Mouse (Mus musculus) large intestine, adult 2 months (tissue): ENCODE data around the gene Gm20425. TPM values are rescaled to one million over a fixed set of nuclear protein-coding genes. Genes with fewer than 3 reads are reported as not detected.

Experiments
- DNase-seq: peaks from one replicate; pipeline ENCODE4 v3.0.0-alpha.2; 2012; ENCODE audit warnings: low read depth, low spot score
- WGBS: fragments of 180-500 bp; shearing (Covaris S2); methylation state at CpG from one replicate; pipeline ENCODE4 v1.1.7; 2018; 5-methylcytosine and 5-hydroxymethylcytosine counted together
- polyA plus RNA-seq: library from polyadenylated mRNA; depleted of rRNA; stranded (reverse); fragments of >200 nt; gene quantifications from 2 replicates; pipeline ENCODE4 v1.2.3, GENCODE M21; 2012; rRNA removed

The Gm20425 gene
- 0.16 TPM in 1 of 2 replicates, not detected in the other for polyA plus RNA-seq

DNA sequence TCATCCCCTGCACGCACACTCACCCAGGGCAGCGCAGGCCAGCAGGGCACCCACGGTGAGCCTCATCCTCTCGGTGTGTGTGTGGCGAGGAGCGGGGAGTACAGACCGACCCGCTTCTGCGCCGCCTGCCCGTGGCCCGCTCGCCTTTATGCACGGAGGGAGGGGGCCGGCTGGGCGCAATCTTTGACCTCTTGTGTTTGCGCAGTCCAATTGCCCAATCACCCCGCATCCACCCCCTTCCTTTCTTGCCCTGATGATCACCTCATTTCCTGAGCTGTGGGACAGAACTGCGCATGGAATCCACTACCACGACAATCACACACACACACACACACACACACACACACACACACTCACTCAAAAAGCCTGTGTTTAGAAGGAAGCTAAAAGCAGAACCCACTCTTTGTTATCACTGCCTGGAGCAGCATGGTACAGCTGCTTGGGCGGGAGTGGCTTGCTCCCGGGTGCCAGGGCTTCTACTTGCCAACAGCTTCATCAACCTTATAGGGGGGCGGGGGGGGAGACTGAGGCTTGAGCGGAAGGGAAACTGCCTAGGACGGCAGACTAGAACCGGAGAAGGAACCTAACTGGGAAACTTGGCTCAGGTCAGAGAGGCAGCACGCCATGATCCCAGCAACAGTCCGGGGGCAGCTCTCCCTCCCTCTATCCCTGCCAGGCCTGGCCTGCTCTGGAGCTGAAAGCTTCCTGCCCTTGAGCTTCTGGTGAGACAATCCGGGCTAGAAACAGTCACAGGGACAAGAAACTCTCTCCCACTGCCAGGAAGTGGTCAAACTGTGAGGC is at the start of gene Gm20425, which contains the start of gene Trf:
Gene Gm20425, minus strand, starts transcription at position 157 of the 801 bp plus-strand sequence.
Gene Trf, minus strand, starts transcription at position 294 of the 801 bp plus-strand sequence.
- DNase-seq, result no peak
- WGBS, result 15% methylated on average over 29 of the region's 29 CpGs

DNA sequence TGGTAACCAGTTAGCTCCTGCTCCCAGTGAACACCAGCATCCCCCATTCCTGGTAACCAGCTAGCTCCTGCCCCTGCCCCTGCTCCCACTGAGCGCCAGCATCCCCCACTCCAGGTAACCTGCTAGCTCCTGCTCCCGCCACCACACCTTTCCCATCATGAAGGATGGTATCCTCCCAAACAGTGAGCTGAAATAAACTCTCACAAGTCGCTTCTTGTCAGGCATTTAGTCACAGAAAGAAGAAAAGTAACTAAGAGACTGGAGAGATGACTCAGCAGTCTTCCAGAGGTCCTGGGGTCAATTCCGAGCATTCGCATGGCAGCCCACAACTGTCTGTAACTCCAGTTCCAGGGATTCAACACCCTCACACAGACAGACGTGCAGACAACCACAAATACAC is 46.8 kb upstream of the Gm20425 start:
- no peak for DNase-seq
- 87% methylated on average over 6 of the region's 6 CpGs for WGBS

DNA sequence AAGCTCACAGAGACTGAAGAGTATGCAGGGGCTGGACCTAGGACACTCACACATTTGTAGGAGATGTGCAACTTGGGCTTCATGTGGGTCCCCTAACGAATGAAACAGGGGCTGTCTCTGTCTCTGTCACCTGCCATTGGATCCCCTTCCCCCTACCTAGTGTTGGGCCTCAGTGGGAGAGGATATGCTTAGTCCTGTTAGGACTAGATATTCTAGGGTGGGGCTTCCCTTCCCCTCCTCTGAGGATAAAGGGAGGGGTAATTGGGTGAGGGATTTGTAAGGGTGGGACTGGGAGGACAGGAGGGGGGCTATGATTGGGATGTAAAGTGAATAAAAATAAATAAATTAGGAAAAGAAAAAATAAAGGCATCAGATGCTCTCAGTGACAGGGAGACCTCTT is 45.6 kb upstream of the Gm20425 start:
- WGBS, result 75% methylated on average over 1 of the region's 1 CpGs

DNA sequence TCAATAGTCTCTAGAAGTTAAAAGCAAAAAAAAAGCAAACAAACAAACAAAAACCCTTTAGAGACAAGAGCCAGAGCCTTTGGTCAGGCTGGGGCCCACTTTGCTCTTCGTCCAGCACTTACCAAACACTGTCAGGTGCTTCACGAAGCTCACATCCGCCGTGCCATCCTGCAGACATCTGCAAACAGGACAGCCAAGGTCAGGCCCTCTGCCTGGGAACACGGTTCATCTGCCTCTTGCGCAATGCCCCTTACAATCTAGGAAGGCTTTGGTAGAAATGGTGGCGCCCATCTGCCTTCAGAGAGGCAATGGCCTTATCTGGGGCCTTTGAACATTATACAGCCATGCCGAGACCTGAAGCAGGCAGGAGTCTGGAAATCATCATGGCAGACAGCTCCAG is 44.7 kb upstream of the Gm20425 start:
- no peak for DNase-seq
- WGBS, result 61% methylated on average over 8 of the region's 8 CpGs

More for the DNA sequence above, 45.6 kb upstream of the Gm20425 start:
- no peak for DNase-seq

DNA sequence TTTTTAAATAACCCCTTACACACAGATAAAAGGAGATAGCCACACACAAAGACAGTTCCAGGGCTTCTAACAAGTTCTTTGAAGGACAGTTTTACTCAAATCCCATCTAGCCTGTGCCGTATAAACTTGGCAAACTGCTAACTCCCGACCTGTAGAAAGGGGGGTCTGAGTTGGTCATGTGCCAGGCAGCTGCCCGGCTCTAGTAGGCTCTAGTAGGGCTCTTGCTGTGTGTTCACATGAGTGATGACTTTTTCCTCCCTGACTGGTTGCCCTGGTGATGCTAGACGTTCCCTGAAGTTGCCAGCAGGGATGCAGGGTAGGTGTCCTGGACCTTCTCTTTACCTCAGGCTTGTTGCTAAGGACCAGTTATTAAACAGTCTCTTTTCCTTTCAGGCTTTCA is 41.0 kb upstream of the Gm20425 start:
- WGBS, result 3% methylated on average over 4 of the region's 4 CpGs

DNA sequence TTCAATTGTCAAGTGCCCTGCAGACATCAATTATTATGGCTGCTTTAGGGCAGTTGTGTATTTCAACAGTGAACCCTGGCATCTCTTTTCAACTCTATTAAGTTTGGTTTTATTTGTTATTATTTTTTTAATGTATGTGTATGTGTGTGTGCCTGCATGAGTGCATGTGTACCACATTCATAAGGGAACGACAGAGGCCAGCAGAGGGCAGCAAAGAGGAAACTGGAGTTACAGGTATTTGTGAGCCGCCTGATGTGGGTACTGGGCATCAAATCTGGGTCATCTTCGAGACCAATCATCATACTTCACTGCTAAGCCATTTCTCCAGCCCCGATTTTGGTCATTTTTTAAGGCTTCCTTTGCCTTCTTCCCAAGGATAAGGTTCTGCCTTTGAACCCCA is 35.7 kb upstream of the Gm20425 start:
- no peak for DNase-seq
- WGBS, result 91% methylated on average over 4 of the region's 4 CpGs

More for the DNA sequence above, 41.0 kb upstream of the Gm20425 start:
- DNase-seq, result no peak

DNA sequence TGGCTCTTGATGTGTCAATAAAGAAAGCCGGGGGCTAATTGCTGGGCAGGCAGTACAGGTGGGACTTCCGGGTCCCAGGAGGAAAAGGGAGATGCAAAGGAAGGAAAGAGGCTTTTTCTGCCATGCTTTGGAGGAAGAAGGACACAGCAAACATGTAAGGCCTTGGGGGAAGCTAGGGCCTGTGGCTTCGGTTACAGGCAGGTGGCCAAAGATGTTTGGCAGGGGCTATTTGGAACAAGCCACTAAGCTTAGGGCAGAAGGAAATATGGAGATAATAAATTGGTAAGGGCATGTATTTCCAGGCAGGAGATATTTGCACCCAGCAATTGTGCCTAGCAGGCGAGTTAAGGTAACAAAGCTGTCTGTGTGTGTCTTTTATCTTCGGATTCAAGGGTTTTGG is 22.8 kb upstream of the Gm20425 start:
- 52% methylated on average over 5 of the region's 5 CpGs for WGBS
- no peak for DNase-seq

DNA sequence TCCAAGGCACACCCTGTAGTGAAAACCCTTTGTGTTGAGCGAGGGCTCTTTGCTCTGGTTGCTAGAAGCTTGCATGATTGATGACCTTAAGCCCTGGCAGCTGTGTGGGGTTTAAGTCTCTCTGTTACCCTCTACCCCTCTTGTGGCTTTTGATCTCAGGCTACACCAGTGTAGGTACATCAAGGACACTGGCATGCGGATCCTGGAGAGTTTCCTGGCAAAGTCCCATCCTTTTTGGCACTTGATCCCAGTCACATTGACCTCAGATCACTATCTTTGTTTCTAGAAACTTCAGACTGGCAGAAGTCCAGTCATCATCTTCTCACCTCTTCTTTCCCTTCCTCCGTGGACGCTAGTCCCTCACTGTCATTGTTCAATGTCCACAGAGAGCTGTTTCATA is 18.5 kb upstream of the Gm20425 start:
- no peak for DNase-seq
- 49% methylated on average over 4 of the region's 4 CpGs for whole genome bisulfite sequencing

DNA sequence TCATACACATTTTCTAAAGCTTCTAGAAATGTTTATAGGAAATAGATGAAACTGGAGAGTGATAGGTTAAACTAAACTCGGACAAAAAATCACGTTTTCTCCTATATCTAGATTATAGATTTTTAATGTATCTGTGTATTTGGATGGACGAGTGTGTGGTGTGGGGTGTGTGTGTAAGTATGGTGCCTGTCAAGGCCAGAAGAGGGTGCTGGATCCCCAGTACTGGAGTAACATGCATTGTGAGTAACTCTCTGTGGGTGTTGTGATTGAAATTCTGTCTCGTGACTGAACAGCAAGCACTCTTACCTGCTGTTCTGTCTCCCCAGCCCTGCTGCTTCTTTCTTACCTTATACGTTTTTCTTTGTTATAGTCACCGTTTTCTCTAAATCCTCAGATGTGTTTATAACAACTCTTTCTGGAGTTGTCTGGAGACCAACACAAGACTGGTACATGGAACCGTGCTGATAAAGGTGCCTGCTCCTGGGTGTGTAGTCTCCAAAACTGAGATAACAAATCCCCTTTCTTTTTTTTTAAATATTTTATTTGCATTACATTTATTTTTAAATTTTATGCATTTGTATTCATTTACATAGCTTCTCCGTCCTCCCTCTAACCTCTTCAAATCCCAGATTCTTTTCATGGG is 16.5 kb upstream of the Gm20425 start:
- DNase-seq, result no peak
- 80% methylated on average over 8 of the region's 8 CpGs for WGBS

DNA sequence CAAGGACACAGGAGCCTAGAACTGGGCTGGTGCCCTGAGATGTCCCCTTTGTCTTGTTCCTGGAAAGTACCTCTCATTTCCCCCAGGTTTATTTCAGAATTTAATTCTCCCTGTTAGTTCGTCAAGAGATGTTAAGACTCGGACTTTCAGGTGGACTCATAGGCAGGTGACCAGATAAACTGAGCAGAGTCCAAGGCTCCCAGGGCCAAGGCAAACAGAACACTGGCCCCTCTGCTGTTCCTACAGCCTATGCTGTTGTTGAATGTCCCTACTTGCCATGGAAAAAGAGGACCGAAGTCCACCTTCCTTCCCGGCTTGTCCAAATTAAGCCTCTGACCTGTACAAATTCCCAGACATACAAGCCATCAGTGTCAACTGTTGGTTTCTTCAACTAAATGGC is 13.5 kb upstream of the Gm20425 start:
- WGBS, result 56% methylated on average over 4 of the region's 4 CpGs
- DNase-seq, result no peak

DNA sequence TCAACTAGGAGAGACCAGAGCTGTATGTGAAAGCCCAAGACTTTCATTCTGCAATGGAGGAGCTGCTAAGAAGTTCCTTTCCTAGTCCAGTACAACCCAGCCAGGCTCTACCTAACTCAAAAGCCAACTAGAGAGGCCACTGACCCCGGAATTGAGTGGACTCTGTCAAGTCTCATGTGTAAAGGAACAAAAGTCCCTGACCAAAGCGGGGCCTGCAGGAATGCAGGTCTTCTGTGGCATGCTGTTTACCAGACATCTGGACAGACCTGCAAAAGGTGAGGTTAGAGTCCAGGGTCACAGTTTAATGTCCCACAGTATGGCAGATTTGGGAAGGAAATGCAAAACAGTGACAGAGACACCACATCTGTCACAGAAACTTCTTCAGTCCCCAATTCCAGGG is 11.1 kb upstream of the Gm20425 start:
- no peak for DNase-seq
- 77% methylated on average over 2 of the region's 2 CpGs for WGBS

DNA sequence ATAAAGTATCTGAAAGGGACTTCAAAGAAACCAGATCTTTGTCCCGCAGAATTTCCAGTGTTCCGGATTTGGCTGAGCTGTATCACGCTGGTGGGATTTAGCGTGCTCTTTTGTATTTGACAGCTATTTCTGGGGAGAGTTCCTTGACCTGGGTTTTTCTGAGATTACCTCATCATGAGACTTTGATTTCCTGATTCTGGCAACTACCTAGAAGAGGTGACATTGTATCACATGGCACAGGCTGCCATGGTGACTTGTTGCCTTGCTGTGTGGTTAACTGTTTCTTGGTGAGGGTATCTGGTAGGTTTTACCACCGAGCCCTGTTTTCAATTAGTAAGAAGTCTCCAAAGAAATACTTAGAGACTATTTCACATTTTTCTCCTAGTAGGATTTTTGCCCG is 9.4 kb upstream of the Gm20425 start:
- DNase-seq, result no peak
- 87% methylated on average over 6 of the region's 6 CpGs for WGBS

DNA sequence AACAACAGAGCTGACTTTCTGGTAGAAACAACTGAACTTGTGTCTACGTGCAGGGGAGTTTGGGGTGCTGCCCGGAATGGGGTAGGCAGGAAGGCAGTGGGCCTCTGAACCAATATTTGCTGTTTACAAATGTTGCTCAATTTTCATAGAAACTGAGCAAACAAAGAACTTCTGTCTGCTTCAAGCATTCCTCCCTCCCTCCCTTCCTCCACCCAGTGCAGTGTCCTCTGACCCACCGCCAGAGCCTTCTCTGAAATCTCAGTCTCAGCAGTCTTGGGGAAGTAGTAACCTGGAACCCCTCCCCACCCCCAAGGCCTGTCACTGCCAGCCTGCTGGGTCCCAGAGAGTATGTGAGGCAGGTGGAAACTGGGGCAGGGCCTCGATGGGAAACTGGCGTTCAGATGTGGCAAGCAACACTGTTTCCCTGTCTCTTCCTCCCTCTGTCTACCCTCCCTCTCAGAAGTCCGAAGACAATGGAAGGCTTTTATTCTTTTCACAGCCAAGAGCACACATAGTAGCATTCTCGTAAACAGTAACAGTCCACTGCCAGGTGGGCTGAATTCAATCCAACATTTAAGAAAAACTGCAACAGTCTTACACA is 4.6 kb upstream of the Gm20425 start:
- WGBS, result 25% methylated on average over 7 of the region's 7 CpGs

DNA sequence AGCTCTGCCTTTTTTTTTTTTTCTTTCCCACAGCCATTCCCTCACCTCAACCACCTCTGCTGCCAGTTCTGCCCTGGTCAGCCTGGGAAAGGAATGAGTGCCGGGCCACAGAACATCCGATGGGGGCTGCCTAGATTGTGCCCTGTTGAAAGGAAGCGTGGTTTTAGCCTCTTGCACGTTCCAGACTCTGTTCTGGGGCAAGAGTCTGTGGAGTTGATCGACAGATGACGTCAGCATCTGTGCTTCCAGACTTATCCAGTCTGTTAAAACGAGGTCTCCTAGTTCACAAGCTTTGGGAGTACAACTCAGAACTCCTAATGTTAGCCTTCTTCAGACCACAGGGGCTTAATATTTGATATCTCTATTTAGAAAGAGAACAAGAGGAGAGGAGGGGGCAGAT is 4.0 kb upstream of the Gm20425 start:
- no peak for DNase-seq
- 42% methylated on average over 7 of the region's 7 CpGs for WGBS

More for the DNA sequence above, 4.6 kb upstream of the Gm20425 start:
- no peak for DNase-seq

DNA sequence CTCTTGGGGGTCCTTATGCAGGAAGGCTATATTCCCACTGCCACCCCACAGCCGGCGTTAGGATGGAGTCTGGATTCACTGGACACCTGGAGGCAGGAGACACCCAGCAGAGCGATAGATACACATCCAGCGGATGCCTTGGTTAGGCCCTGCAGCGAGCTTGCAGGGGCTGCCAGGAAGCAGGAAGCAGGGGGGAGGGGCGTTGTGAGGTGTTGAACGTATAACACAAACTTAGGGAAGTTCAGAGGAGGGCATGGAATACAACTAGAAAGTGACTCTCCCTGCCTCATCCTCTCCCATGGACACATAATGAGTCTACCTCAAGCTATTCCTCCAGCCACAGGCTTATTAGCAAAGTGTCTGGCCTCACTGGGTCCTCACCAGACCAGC is 2.9 kb upstream of the Gm20425 start:
- no peak for DNase-seq
- WGBS, result 73% methylated on average over 7 of the region's 7 CpGs

DNA sequence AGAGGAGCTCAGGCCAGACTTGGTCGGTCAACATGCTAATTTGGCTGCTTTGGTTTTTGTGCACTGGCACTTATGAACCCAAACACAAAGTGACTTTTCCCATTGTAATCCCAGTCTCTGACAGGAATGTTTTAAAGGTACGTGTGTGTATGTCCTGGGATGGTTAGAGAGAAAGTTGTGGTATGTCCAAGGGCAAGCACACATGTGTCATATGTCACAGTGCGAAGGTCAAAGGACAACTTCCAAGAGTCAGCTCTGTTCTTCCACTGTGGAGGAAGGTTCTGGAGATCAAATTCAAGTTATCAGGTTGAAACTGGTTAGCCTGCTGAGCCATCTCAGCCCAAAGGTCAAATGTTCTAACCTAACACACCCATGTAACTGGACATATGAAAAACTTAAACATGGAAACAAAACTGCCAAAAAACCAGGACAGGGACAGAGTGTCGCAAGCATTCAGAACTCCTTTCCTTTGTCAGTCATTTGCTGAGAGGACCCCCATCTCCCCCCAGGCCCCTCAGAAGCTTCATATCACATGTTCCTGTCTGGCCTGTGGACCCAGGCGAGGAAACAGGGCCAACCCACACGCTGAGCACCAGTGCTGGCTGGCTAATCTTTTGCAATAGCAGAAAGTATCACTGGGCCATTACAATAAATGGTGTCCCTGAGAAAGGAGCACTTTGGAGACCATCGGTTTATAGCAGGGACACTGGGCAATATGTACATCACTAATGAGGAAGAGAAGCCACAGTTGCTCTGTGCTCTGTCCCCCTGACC is 2.3 kb upstream of the Gm20425 start:
- DNase-seq, result no peak
- WGBS, result 88% methylated on average over 7 of the region's 7 CpGs

DNA sequence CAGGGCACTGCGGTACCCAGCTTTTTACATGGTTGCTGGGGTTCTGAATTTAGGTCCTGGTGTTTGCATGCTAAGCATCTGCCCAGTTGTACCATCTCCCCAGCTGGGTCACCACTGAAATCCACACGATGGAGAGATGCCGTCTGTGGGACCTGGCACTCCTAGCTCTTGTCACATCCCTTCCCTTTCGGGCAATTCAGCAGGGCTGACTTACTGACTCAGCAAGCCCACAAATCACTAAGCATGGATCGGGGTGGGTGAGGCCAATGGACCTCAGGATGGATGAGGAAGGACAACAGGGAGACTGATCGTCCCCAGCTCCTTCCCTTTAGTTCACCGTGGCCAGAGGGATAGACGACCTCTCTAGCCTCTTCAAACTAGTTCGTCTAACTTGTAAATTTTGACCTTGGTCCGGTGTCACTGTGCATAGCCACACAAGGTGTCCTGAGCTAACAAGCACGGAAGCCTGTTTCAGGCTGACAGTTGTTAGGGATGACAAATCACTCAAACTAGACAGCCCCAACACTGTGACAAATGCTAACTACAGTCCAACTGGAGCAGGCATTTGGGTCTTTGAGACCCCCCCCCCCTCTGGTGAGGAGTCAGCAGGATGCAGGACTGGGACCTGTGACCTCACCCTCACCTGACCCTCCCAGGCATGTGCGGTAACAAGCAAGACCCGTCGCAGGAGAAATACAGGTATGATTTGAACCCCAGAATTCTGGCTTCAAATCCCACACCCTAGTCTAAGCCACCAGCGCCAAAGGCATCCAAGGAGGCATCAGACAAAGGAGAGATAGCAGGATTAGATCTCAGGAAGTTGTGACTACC is 855 bp downstream of the Gm20425 start:
- WGBS, result 65% methylated on average over 15 of the region's 15 CpGs
- DNase-seq, result no peak

DNA sequence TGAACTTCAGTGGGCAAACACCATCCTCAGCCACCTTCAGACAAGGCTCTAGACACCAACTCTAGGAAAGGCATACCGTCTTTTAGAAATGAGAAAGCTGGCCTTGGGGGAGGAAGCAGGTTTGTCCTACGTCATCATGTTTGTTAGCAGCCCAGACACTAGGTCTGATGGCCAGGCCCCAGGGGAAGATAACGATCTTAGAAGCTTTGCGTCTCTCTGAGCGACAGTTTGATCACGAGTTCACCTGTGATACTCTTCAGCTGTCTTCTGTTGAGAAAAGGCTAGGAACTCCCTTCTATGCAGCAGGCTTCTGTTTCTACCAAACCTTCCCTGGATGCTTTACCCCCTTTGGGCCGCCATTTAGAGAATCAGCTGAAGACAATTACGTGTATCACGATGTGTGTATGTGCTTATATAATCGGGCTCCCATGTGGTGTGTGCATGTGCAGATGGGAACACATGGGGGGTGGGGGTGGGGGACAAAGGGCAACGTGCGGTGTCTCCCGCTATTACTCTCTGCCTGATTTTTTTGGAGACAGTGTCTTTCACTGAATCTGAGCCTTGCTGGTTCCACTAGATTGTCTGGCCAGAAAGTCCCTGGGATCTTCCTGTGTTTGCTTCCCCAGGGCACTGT is 1.6 kb downstream of the Gm20425 start:
- no peak for DNase-seq
- 72% methylated on average over 13 of the region's 13 CpGs for WGBS

DNA sequence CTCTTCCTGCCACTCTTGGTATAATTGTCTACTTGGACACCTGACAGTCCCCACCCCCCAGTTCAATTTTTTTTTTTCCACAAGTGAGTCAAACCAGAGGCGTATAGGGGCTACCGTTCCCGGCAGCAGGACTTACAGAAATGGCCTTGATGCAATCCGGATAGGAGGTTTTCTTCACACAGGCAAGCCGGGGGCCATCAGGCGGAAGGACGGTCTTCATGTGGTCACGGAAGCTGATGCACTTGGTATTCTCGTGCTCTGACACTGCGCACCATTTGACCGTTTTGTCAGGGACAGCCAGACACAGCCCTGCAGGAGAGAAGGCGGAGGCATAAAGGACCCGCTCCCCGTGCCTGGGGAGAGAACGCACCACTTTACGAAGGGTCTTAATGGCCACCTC is 2.3 kb downstream of the Gm20425 start:
- WGBS, result 88% methylated on average over 16 of the region's 16 CpGs
- no peak for DNase-seq
